Mouse (Mus musculus) fat pad, adult 2 months (tissue): ENCODE results near the gene Ccpg1.

Experiments
- DNase-seq: peaks from one replicate; pipeline ENCODE4 v3.0.0-alpha.2; 2011; ENCODE audit warnings: low read depth, low spot score; ENCODE audit errors: extremely low read depth

Gene Ccpg1

GRCm38 (mm10) chr9:73044146-73045079, 59.2 kb downstream of the Ccpg1 start, which contains the start of gene Rab27a:
TSS of gene Rab27a (plus strand) at chr9:73044854.
- DNase-seq = no peak

- DNase-seq = no peak
Observed at GRCm38 (mm10) chr9:73045204-73045603, 60.0 kb downstream of the Ccpg1 start.

DNA sequence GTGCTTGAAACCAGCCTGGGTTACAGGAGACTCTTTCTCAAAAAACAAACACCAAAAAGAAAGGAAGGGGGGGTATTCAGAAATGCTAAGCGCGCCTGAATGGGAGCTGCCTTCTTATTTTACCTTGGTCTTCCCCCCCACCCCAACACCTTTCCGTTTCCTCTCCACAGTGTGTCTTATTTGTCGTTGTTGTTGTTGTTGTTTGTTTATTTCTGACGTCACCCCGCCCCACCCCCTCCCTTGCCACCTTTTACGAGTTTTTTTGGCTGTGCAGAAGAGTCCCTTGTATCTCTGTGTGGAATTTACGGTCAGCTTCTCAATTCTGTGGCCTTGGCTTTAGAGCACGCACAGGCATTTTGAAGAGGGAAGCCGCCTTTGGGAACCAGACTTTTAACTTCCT, 60.5 kb downstream of the Ccpg1 start:
- DNase-seq = no peak

DNA sequence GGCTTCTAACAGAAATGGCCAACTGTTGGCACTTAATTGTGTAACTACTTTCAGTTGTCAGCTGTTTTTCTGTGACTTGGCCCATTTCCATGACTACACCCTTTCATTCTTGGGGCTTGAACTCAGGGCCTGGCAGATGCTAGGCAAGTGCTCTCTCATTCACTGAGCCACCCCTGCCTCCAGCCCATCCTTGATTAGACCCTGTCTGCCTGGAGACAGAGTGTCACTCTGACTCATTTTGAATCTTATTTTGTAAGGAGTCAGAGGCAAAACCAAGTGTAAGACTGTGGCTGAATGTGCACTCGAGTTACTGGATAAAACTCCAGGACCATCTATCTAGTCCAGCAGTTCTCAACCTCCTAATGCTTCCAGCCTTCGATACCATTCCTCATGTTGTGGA, 62.7 kb downstream of the Ccpg1 start:
- no peak for DNase-seq

- no peak for DNase-seq
Observed at GRCm38 (mm10) chr9:73048927-73049326, 63.7 kb downstream of the Ccpg1 start.

DNA sequence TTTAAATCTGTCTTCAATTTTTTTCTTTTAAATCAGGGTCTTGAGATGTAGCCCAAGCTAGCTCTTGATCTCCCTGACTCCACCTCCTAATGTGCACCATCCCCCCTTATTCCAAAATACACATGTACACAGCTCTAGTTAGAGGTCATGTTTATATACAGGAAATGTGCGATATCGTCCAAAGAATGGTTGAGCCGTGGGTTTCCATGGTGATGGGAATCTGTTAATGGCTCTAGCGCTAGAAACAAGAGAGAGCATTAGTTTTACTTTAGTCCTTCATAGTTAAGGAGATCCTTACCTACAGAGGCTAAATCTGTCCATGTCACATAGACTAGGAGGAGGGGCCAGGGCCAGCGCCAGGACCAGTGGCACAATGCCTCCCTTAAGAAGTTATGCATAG, 64.6 kb downstream of the Ccpg1 start:
- DNase-seq = no peak

DNA sequence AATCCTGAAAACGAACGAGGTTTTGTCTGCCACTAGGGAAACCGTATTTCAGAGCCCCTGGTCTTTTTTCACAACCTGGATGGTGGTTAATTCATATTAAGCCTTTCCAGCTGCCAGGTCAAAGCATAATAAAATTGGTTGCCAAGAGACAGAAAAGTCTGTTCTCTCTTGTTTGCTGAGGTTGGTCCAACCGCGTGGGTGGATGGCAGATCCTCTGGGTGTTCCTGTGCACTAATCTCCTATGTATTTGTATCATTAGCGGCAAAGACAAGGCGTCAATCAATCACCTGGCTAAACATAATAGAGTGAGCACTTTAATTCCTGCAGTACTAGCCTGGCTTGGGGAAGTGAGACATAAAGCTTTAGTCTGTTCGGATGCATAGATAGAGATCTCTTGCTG, 65.4 kb downstream of the Ccpg1 start:
- peak; percentile 99 for DNase-seq

GRCm38 (mm10) chr9:73055441-73055911, 70.2 kb downstream of the Ccpg1 start:
- no peak for DNase-seq

DNA sequence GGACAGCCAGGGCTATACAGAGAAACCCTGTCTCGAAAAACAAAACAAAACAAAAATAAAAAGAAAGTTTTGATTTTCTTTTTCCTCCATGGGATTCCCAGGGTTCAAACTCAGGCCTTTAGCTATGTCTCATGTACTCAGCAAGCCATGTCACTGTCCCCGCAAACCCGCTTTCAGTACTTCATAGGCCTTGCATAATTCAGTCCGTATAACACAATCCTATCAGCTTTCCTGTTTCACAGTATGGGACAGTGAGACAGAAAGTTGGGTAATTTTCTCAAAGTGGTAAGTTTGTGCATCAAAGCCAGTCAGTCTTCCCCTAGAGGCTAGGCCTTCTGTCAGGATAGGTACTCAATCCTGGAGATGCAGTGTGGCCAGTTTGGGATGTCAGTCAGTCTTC, 74.0 kb downstream of the Ccpg1 start:
- DNase-seq = no peak

GRCm38 (mm10) chr9:73063621-73064290, 78.5 kb downstream of the Ccpg1 start:
- no peak for DNase-seq
